Mouse (Mus musculus) G1E (cell line): ENCODE data around the gene Scn3b.

ENCODE experiments used
- CTCF ChIP-seq: IDR thresholded peaks from 2 replicates; pipeline ENCODE4 v1.5.1; 2012; ENCODE audit warnings: low read depth, low read length, inconsistent platforms, mixed read lengths
- GATA1 ChIP-seq: IDR thresholded peaks from 2 replicates; pipeline ENCODE4 v1.6.1; 2012; ENCODE audit warnings: borderline replicate concordance, low read length, inconsistent platforms, mixed read lengths
- GATA2 ChIP-seq: IDR thresholded peaks from 2 replicates; pipeline ENCODE4 v1.6.1; 2012; ENCODE audit warnings: low read depth, low read length, inconsistent platforms, borderline replicate concordance
- TAL1 ChIP-seq: conservative IDR thresholded peaks from 2 replicates; pipeline ENCODE4 v1.6.1; 2012; ENCODE audit warnings: low read depth, low read length, inconsistent platforms, mixed read lengths

- TF ChIP-seq CTCF (no peak), TAL1 (no peak), GATA2 (no peak), GATA1 (no peak)
Observed at GRCm38 (mm10) chr9:40245974-40246665, 22.9 kb upstream of the Scn3b start.
